Mouse (Mus musculus) right cerebral cortex, postnatal 10 days (tissue): ENCODE data around the gene Plcb3.
"Not testable (repeated sequence)": the region's sequence is repeated elsewhere in the genome, so short reads cannot be mapped to it uniquely, and the experiment has no call there.

Experiments used
- DNase-seq, 2 experiments: peaks; one replicate each; pipeline ENCODE4 v3.0.0; 2021; ENCODE audit warnings: low spot score in 2 of 2

Gene Plcb3

DNA sequence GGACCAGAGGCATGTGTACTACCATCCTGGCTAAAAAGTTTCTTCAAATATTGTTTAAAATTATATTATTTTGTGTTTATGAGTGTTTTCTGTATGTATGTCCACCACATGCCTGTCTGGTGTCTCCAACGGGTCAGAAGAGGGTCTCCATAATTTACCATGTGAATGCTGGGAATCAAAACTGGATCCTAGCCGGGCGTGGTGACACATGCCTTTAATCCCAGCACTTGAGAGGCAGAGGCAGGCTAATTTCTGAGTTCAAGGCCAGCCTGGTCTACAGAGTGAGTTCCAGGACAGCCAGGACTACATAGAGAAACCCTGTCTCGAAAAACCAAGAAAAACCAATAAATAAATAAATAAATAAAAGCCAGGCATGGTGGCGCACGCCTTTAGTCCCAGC, 14.9 kb upstream of the Plcb3 start:
- not testable (repeated sequence) for DNase-seq

DNA sequence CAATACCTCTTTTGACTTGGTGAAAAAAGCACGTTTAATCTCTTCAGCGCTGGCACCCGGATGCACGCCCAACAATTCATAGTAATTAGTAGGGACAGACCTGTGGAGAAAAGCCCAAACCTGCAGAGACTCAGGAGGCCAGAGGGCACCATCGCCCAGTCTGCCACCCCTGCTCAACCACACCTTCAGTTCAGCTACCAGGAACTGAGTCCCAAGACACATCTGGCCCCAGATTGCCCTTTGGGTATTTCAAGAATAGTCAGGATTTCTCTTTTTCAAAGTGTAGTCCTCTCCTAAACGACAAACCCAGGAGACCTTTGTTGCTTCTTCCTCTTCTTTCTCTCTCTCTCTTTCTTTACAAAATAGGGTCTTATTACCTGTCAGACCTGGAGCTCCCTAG, 14.4 kb upstream of the Plcb3 start:
- no peak for DNase-seq

DNA sequence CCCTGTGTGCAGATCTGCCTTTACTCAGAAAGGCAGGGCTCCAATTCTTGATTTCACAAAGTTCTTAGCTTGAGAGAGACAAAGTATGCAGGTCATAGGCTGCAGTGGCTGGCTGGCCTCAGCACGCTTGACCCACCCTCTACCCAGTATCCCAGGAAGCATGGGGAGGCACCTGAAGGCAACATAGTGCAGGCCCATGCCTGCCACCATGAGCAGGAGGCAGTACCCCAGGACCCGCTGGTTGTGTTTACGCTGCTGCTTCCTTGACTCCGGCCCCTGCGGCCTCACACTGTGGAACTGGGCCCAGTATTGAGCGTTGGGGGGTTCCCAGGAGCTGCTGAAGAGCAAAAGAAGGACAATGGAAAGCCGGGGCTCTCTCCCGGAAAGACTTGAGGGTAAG, 13.0 kb upstream of the Plcb3 start:
- DNase-seq: peak in 1 of 2 experiments; percentile 33

DNA sequence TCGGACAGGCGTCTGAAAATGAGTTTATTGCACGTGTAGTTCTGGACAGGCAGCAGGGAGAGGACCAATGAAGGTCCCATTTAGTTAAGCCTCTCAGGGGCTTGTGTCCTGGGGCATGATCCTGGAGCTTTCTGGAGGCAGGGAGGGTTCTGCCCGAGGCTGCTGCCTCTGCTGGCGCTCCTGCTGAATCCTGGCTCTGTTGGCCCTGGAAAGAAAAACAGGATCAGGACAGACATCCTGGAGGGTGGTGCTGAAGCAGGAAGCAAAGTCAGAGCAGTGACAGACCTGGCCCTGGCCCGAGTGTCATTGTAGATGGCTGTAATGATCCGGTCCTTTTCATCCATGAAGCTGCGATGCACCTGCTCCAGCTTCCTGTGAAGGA, 11.6 kb upstream of the Plcb3 start:
- no peak for DNase-seq

DNA sequence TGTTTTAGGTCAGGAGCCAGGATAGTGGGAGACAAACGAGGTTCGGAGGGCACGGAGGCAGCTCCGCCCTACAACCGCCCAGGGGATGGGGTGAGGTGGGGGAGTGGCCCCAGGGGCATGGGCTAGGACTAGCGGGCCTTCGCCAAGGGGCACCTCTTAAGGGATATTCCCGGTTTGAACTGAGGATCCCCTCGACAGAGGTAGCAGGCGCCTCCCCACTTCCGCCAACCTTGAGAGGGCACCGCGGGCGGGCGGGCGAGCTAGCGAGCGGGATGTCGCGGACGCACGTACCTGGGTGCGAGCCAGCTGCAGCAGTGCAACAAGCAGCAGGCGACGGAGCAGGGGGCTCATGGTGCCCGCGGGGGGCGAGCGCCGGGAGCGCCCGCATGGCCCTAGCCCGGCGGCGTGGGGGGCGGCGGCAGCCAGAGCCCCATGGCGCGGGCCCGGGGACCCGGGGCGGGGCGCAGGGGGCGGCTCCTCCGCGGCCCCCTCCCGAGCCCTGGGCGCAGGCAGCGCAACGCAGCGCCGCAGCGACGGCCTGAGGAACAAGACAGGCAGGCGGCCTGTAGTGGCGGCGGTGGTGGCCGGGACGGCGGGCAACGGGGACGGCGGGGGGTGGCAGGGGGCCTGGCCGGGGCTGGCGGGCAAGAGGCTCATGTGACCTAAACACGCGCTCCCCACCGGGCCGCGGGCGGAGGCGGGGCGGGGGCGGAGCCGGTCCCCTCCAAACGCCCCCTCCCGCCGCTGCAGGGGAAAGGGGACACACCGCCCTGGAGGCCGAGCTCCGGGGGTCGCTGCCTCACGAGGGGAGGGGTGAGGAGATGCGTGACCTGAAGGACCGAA, 11.0 kb upstream of the Plcb3 start, which contains the start of gene Vegfb:
Vegfb (minus strand) TSS at position 591 of the 843 bp plus-strand sequence.
- DNase-seq: peak in 1 of 2 experiments; percentile 74

DNA sequence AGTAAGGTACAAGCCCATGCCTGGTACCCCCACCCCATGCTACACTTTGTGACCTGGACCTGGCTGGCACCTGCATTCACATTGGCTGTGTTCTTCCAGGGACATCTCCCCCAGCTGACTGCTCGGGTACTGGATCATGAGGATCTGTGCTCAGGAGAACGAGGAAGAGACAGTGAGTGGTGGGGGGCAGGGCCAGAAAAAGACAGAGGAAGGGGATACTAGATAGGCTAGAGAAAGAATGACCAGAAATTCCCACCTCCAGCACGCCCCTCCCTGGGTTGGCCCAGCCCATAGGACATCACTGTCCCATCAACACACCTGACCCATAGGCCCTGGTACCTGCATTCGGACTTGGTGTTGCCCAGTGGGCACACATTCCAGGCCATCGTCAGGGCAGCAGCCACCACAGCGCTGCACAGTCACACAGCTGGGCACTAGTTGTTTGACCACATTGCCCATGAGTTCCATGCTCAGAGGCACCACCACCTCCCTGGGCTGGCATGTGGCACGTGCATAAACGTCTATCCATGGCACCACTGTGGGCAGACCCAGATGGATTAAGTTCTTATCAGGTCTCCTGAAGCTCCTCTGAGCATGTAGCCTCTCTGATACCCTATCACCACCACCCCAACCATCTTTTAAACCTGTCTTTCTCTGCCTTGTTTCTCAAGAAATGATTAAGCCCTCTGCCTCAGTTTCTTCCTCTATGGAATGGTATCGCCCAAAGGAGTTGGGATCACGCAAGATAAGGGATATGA, 9.9 kb upstream of the Plcb3 start:
- peak in 1 of 2 experiments; percentile 30 for DNase-seq

DNA sequence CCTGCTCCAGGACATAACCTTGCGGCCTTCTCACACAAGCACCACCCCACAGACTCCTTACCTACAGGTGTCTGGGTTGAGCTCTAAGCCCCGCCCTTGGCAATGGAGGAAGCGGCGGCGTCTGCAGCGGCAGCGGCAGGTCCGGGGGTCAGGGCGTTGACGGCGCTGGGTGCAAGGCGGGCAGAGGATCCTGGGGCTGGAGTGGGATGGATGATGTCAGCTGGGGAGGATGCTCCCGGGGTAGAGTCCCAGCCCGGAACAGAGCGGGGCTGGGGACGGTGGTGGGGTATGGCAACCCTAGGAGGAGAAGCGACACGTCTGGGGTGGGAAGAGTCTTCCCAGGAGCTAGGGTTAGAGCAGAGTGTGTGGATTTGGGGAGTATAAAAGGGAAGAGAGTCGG, 9.0 kb upstream of the Plcb3 start:
- peak in 1 of 2 experiments; percentile 28 for DNase-seq

DNA sequence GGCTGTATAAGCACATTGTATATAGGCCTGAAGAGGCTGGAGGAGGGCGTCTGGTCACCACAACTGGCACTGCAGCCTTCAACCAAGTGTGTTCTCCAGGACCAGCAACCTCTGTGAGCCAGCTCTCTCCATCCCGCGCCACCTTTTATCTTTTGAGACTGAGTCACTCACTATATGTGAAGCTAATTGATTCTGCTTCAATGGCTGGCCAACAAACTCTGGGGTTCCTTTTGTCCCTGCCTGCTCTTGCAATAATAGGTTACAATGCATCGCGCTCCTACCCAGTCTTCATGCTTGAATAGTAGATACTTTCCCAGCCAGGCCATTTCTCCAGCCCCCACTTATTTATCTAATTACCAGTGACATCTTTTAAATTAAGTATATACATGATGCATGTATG, 7.4 kb upstream of the Plcb3 start:
- DNase-seq: no peak

DNA sequence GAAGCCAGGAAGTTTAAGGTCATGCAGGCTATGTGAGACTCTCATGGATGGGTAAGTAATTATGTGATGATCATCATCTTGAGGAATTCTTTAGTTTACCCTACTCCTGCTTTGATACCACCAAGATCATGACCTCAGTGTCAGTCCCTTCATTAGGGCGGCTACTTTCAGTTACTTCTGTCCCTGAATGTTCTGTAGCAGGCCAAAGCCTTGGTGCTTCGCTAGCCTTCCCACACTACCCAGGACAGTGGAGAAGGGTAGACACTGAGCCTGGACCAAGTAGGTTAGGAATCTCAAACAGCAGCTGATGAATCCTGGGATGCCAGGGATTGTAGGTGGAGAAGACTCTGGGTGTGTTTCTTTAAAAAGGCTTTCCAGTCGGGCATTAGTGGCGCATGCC, 5.2 kb upstream of the Plcb3 start:
- no peak for DNase-seq

DNA sequence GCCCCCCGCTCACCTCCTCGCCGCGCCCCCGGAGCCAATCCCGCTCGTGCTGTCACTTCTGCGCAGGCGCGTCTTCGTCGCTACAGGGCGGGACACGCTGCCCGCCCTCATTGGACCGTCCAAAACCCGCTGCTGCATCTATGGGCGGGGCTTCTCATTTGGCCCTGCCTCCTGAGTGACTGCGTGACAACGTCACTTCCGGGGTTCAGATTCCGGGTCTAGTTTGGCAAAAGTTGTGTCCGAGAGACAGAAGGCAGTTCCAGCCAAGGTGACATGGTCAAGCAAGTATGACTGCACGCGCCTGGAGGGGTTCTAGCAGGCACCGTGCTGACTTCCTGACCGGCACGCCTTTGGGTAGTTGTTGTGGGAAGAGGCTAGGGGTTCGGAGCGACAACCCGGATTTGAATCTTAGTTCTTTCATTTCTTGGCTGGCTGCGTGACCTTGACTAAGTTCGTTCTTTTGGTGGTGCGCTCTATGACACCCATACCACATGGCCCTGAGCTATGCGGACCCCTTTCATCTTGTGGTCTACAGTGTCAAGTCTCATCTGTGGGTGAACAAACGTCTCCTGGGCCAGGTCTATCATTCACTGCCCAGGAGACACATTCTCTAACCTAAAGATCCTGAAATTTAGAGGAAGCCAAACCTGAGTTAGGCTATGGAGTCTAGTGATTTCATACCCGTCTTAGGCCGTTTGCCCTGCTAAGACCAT, 4.3 kb upstream of the Plcb3 start, which contains the start of gene Fkbp2:
Fkbp2 (minus strand) TSS at position 121 of the 713 bp plus-strand sequence.
- DNase-seq: peak; percentile 99

DNA sequence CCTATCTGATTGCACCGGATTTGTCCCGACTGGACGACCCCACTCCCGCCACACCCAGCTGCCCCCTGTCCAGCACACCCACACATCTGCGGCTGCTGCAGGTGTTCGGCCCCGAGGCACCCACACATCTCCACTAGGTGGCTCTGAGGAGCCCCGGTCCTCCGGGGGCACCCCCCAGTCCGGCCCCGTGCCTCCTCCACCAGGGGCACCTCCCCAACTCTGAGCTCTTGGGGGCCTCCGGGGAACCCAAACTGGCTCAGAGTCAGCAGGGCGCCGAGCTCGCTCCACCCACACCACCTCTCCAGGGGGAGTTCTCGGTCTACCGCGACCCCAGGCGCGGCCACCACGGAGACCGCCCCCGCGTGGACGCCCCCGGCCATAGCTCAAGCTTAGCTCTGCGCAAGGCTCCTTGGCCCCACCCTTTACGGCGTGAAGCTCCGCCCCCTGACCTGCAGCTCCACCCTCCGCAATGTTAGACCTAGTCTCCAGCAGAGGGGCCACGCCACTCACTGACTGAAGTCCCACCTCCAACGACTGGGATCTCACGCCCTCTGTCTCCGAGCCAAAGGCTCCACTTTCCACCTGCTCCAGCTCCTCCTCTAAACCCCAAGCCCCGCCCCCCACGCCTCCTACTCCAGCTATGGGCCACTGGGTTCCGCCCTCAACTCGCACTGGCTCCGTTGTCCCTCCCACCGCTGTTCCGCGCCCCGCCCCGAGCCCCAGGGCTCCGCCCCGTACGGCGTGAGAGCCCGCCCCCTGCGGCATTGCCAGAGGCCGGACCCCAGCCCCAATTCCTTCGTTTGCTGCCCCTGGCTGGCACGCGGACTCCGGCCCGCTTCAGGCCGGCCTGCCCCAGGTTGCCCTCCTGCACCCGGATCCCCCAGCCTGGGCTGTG, 3.5 kb upstream of the Plcb3 start:
- peak; percentile 100 for DNase-seq

DNA sequence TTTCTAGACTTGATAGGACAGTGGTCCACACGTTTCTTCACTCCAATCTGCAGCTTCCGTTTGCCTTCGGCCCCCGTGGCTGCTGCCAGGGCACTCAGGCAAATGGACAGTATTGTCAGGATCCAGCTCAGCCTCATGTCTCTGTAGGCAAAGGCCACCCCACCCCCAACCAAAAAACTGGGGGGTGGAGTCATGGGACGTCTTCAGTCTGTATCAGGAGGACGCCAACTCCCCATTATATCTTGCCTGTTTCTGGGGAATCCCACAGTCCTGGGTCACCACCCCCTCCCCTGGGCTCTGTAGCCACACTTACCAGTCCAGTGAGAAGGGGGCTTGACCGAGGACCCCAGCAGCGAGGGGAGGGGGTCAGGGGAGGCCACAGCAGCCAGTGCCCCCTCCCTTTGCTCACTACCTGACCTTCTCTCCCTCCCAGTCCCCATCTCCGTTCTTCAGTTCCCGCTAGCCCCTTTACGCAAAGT, 2.8 kb upstream of the Plcb3 start:
- DNase-seq: peak; percentile 70 to 81

DNA sequence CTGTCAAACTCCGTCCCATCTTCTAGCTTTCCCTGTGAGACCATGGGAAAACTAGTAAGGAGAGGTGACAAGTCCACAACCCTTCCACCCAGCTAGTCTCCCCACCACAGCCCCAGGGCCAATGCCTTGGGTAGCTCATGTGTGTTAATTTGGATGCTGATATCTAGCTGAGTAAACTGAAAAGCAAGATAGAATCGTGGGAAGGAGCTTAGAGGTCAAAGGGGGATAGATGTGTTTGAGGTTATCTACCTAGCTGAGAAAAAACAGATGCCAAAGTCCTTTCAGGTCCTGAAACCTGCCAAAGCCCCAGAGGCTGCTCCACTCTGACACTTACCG, 2.3 kb upstream of the Plcb3 start:
- no peak for DNase-seq

DNA sequence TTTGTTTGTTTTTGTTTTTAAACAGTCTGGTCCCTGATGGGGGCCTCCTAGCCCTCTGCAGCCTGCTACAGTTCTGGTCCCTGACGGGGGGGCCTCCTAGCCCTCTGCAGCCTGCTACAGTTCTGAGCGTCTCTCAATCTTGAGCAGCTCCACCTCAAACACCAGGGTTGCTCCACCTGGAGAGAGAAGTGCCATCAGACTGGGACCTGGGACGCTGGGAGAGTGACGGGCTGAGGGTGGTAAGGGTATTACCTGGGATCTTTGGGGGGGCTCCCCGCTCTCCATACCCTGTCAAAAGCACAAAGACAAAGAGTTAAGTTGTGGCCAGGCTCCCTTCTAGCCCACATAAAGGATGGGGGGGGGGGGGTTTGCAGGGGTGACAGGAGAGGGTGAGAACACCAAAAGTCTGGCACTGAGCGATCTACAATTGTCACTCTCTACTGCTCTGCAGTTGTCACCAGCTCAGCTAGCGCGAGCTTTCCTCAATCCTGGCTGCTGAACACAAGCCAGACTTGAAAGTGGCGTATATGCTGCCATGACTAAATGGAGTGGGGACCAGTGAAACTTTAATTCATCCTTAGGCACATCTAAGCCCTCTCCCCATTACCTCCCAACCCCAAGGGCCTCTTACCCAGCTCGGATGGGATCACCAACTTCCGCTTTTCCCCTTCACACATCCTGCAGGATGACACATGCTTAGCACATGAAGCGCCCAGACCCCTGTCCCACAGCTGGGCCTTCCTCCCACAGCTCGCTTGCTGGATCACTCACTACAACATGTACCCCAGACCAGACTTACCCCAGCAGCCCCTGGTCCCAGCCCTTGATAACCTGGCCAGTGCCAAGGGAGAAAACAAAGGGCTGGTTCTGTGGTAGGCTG, 1.7 kb upstream of the Plcb3 start:
- no peak for DNase-seq

DNA sequence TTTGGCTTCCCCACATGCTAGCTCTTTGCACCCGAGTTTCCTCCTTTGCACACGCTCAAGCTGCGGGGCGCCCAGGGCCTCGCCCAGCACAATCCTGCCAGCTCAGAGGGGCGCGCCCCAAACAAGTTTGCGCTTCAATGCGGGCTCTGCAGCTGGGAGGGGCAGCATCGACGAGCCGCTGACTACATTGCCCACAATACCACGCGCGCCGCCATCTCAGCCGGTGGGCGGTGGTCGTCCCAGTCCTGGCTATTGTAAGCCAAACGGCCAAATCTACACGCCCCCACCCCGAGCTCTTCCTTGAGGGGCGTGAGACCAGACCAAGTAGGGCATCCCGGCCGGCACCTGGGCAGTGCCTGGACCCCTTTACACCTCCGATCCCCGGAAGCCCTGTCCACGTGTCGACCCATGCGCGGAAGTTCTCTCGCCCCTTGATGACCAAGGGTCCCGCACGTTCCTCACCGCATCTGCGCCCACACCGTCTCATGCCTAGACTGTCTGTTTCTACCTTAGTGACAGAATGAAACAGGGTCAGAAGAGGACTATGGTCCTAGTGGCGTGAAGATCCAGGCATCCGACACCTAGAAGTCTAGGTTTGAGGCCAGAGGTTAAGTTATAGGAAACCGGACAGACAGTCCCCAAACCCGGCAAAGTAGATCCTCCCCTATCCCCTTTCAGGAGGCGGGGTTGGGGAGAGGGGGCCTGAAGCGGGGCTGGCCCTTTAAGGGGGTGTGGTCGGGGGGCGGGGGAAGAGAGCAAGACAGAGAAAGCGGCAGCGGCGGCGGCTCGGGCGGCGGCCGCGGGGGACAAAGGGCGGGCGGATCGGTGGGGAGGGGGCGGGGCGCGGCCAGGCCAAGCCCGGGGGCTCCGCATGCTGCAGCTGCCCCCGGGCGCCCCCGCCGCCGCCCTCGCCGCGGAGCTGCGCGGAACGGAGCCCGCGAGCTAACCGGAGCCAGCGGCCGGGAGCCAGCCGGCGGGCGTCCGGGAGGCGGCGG, 1.8 kb downstream of the Plcb3 start, which contains the start of gene Ppp1r14b:
Ppp1r14b (plus strand) TSS at position 758 of the 995 bp plus-strand sequence.
- DNase-seq: peak; percentile 88

DNA sequence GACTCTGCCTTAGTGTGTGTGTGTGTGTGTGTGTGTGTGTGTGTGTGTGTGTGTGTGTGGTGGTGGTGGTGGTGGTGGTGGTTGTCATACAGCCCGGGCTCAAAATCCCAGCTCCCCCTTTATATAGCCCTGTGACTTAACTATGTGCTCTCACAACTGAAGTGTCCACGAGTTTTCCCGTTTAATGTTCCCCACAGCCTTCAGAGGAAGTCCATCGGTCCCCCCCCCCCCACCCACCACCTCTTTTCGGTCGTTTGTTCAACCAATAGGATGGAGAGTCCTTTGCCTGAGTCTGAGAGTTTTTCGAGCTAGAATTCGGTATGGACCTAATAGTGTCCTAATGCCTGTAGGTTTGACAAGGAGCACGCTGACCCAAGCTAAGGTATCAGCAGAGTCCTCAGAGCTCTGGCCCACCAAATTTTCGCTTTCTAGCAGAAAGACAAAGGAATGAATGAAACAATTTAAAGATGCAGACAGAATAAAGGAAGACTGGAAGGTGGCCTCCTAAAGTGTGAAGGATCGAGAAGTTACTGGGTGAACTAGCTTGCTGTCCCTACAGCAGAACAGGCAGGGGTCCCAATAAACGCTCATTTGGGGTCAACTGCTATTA, 2.6 kb downstream of the Plcb3 start:
- DNase-seq: no peak

DNA sequence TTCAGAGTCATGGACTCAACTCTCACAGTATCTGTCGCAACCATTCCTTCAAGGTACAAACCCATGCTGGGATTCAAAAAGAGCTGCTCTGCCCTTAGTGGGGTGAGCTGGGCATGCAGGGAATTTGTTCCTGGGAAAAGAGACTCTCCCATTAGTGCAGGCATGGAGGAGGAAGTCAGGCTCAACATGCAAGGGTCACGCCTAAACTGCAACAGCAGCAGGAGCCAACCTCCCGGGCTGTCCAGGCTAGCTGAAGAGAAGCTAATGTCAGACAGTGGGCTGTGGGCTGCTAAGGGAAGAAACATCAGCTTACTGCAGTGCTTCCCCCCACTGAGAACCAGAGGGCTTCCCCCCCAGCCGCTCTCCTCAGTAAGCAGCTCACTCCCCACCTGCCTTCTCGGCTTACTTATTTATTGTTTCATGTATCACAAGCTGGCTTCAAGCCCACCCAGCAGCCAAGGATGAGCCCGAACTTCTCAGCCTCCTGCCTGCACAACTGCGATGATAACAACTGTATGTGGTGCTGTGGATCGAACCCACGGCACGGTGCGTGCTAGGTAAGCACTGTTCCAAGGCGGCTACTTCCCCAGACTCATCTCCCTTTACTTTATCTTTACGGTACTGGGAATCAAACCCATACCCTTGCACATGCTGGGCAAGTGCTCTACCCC, 3.9 kb downstream of the Plcb3 start:
- no peak for DNase-seq

DNA sequence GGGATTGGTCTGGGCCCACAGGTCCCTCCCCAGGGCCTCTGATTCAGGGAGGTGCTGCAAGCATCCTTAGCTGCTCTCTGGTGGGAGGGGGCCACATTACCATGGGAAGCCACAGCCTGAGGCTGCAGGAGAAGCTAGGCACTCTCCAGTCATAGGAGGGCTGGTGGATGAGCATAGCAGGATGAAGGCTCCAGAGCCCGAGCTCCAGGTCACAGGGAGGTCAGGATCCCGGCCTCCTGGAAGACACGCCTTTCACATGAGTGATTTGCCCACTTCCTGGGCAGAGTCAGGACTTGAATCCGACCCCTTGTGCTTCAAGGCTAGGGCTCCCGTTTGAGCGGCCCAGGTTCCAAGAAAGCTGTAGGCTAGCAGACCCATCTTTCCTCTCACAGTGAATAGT, 4.6 kb downstream of the Plcb3 start:
- DNase-seq: no peak
